Mouse (Mus musculus) right cerebral cortex, adult 18-20 months (tissue): ENCODE measurements at regions not wholly inside any gene's neighbourhood (a gene's known extent, or its start where the extent isn't known, plus 50 kb on each side); places are given as distances from the start of the nearest gene placed in this dataset.
A peak's percentile ranks its signal among the peaks of the same experiment; 100 is the strongest.

Experiments
- DNase-seq: peaks from one replicate; pipeline ENCODE4 v3.0.0; 2022; ENCODE audit warnings: mixed read lengths

GRCm38 (mm10) chr2:115338178-115338577, 243.3 kb upstream of the BC052040 start:
- DNase-seq: no peak

- no peak for DNase-seq
These were observed 242.5 kb upstream of the BC052040 start for GRCm38 (mm10) chr2:115339034-115339433.

- no peak for DNase-seq
These were observed 239.2 kb upstream of the BC052040 start for GRCm38 (mm10) chr2:115342360-115342759.

- no peak for DNase-seq
These were observed 235.0 kb upstream of the BC052040 start for GRCm38 (mm10) chr2:115346551-115346950.

- no peak for DNase-seq
These were observed 233.3 kb upstream of the BC052040 start for GRCm38 (mm10) chr2:115348263-115348662.

GRCm38 (mm10) chr2:115371072-115371471, 210.4 kb upstream of the BC052040 start:
- no peak for DNase-seq

GRCm38 (mm10) chr2:115375336-115375735, 206.2 kb upstream of the BC052040 start:
- no peak for DNase-seq

- no peak for DNase-seq
These were observed 196.9 kb upstream of the BC052040 start for GRCm38 (mm10) chr2:115384414-115385180.

GRCm38 (mm10) chr2:115385207-115386168, 196.0 kb upstream of the BC052040 start:
- peak; percentile 3 for DNase-seq

GRCm38 (mm10) chr2:115391575-115391974, 189.9 kb upstream of the BC052040 start:
- DNase-seq: no peak

- DNase-seq: no peak
These were observed 189.3 kb upstream of the BC052040 start for GRCm38 (mm10) chr2:115392082-115392762.

GRCm38 (mm10) chr2:115394091-115394490, 187.4 kb upstream of the BC052040 start:
- DNase-seq: no peak

GRCm38 (mm10) chr2:115398550-115398949, 183.0 kb upstream of the BC052040 start:
- DNase-seq: no peak

GRCm38 (mm10) chr2:115399107-115399740, 182.3 kb upstream of the BC052040 start:
- no peak for DNase-seq

GRCm38 (mm10) chr2:115399987-115400550, 181.4 kb upstream of the BC052040 start:
- DNase-seq: no peak

GRCm38 (mm10) chr2:115402246-115402645, 179.3 kb upstream of the BC052040 start:
- DNase-seq: no peak

- DNase-seq: peak; percentile 14
These were observed 149.0 kb upstream of the BC052040 start for GRCm38 (mm10) chr2:115432476-115432875.

- DNase-seq: no peak
These were observed 140.4 kb upstream of the BC052040 start for GRCm38 (mm10) chr2:115441100-115441499.

- DNase-seq: no peak
These were observed 131.6 kb upstream of the BC052040 start for GRCm38 (mm10) chr2:115449783-115450483.

GRCm38 (mm10) chr2:115455593-115455992, 125.9 kb upstream of the BC052040 start:
- DNase-seq: no peak

GRCm38 (mm10) chr2:115456372-115457022, 125.0 kb upstream of the BC052040 start:
- DNase-seq: no peak
